Mouse (Mus musculus): ENCODE measurements around the gene Kcnh4. TPM values are rescaled to one million over a fixed set of nuclear protein-coding genes. Genes with fewer than 3 reads are reported as not detected.
A peak's percentile ranks its signal among the peaks of the same experiment; 100 is the strongest.

The Kcnh4 gene
- total RNA-seq, 2 experiments from 2014 or later, result not detected

- peak; percentile 65 to 71 for DNase-seq
- intact Hi-C loops (cut with DNase I), result loop anchor here (2.0 to 10.0 kb wide), 2 partner anchors 46 to 240 kb away; no protein-coding TSS in a partner anchor
Measured at GRCm38 (mm10) chr11:100714534-100714915, 45.2 kb downstream of the Kcnh4 start.

- DNase-seq, result peak; percentile 51 to 54
- intact Hi-C loops (cut with DNase I), result loop anchor here (2.0 to 10.0 kb wide), 2 partner anchors 47 to 241 kb away; no protein-coding TSS in a partner anchor
Measured at GRCm38 (mm10) chr11:100713735-100714533, 45.8 kb downstream of the Kcnh4 start, which contains the start of gene Hspb9. Gene Hspb9 (plus strand): TSS chr11:100713850.

GRCm38 (mm10) chr11:100713174-100713573 is 46.6 kb downstream of the Kcnh4 start:
- intact Hi-C loops (cut with DNase I), result loop anchor here (10.0 kb wide), 1 partner anchor 242 kb away; no protein-coding TSS in a partner anchor

GRCm38 (mm10) chr11:100711783-100712615 is 47.7 kb downstream of the Kcnh4 start, which contains the start of gene Kat2a:
Gene Kat2a (minus strand): TSS chr11:100712465.
- peak; percentile 77 to 78 for DNase-seq

More at GRCm38 (mm10) chr11:100713174-100713573, 46.6 kb downstream of the Kcnh4 start:
- DNase-seq, result no peak

GRCm38 (mm10) chr11:100710977-100711376 is 48.8 kb downstream of the Kcnh4 start:
- no peak for DNase-seq
- intact Hi-C loops (cut with DNase I), result loop anchor here (10.0 kb wide), 1 partner anchor 244 kb away; no protein-coding TSS in a partner anchor

More at GRCm38 (mm10) chr11:100711783-100712615, 47.7 kb downstream of the Kcnh4 start, which contains the start of gene Kat2a:
- intact Hi-C loops (cut with DNase I), result loop anchor here (10.0 kb wide), 1 partner anchor 243 kb away; no protein-coding TSS in a partner anchor

- no peak for DNase-seq
- intact Hi-C loops (cut with DNase I), result loop anchor here (10.0 kb wide), 1 partner anchor 244 kb away; no protein-coding TSS in a partner anchor
Measured at GRCm38 (mm10) chr11:100710528-100710927, 49.2 kb downstream of the Kcnh4 start.

- DNase-seq, result no peak
- intact Hi-C loops (cut with DNase I), result no loop called here
Measured at GRCm38 (mm10) chr11:100709201-100709810, 50.4 kb downstream of the Kcnh4 start.

- intact Hi-C loops (cut with DNase I), result no loop called here
- no peak for DNase-seq
Measured at GRCm38 (mm10) chr11:100705095-100705747, 54.5 kb downstream of the Kcnh4 start.

- DNase-seq, result no peak
- intact Hi-C loops (cut with DNase I), result loop anchor here (2.0 kb wide), 1 partner anchor 133 kb away; no protein-coding TSS in a partner anchor
Measured at GRCm38 (mm10) chr11:100703851-100704531, 55.8 kb downstream of the Kcnh4 start, which contains the start of gene Dhx58. Gene Dhx58 (minus strand): TSS chr11:100704271.

GRCm38 (mm10) chr11:100703366-100703765 is 56.4 kb downstream of the Kcnh4 start:
- no peak for DNase-seq
- intact Hi-C loops (cut with DNase I), result loop anchor here (2.0 kb wide), 1 partner anchor 133 kb away; no protein-coding TSS in a partner anchor

GRCm38 (mm10) chr11:100702906-100703305 is 56.8 kb downstream of the Kcnh4 start:
- DNase-seq, result no peak
- intact Hi-C loops (cut with DNase I), result loop anchor here (2.0 kb wide), 1 partner anchor 132 kb away; no protein-coding TSS in a partner anchor

GRCm38 (mm10) chr11:100702081-100702851 is 57.5 kb downstream of the Kcnh4 start:
- intact Hi-C loops (cut with DNase I), result loop anchor here (2.0 kb wide), 1 partner anchor 131 kb away; no protein-coding TSS in a partner anchor
- DNase-seq, result peak in 1 of 2 experiments; percentile 63

- peak; percentile 63 to 76 for DNase-seq
- intact Hi-C loops (cut with DNase I), result no loop called here
Measured at GRCm38 (mm10) chr11:100701301-100701700, 58.4 kb downstream of the Kcnh4 start.

- DNase-seq, result no peak
- intact Hi-C loops (cut with DNase I), result no loop called here
Measured at GRCm38 (mm10) chr11:100700710-100701109, 59.0 kb downstream of the Kcnh4 start.

GRCm38 (mm10) chr11:100697921-100698320 is 61.8 kb downstream of the Kcnh4 start:
- intact Hi-C loops (cut with DNase I), result loop anchor here (5.0 kb wide), 1 partner anchor 271 kb away; no protein-coding TSS in a partner anchor
- no peak for DNase-seq

- DNase-seq, result peak; percentile 72 to 76
- intact Hi-C loops (cut with DNase I), result loop anchor here (5.0 kb wide), 1 partner anchor 268 kb away; no protein-coding TSS in a partner anchor
Measured at GRCm38 (mm10) chr11:100694926-100695325, 64.8 kb downstream of the Kcnh4 start.

- intact Hi-C loops (cut with DNase I), result loop anchor here (2.0 kb wide), 1 partner anchor 66 kb away; no protein-coding TSS in a partner anchor
- no peak for DNase-seq
Measured at GRCm38 (mm10) chr11:100693154-100693553, 66.6 kb downstream of the Kcnh4 start.
